Mouse (Mus musculus) gastrocnemius, postnatal 36 days (tissue): Measurements from ENCODE around the gene Slc29a1. TPM values are rescaled to one million over a fixed set of nuclear protein-coding genes. Genes with fewer than 3 reads are reported as not detected.

ENCODE experiments used
- DNase-seq, 2 experiments: peaks; one replicate each; pipeline ENCODE4 v3.0.0; 2022
- intact Hi-C: fragments of 180-260 bp; cut with DNase I; formaldehyde crosslinking; loops from one replicate; pipeline ENCODE4 v1.15.1; 2025
- total RNA-seq, 2 experiments: library from RNA; stranded (reverse); gene quantifications; 2 replicates each; pipeline ENCODE4 v1.2.3; 2021

Gene Slc29a1
- total RNA-seq, 2 experiments from 2014 or later, result 30.3 to 35.8 TPM

GRCm38 (mm10) chr17:45542705-45543104 is 56.7 kb downstream of the Slc29a1 start:
- intact Hi-C loops, result no loop called here
- no peak for DNase-seq

GRCm38 (mm10) chr17:45542129-45542528 is 57.3 kb downstream of the Slc29a1 start:
- intact Hi-C loops, result no loop called here
- no peak for DNase-seq

- intact Hi-C loops, result no loop called here
- no peak for DNase-seq
These were observed 59.7 kb downstream of the Slc29a1 start for GRCm38 (mm10) chr17:45539664-45540063.

- DNase-seq, result no peak
- intact Hi-C loops, result no loop called here
These were observed 61.0 kb downstream of the Slc29a1 start for GRCm38 (mm10) chr17:45538394-45538793.

GRCm38 (mm10) chr17:45536264-45536663 is 63.1 kb downstream of the Slc29a1 start:
- intact Hi-C loops, result no loop called here
- no peak for DNase-seq

Other genes starting within 250 kb of the Slc29a1 start
- 10 to 100 TPM; 31.4 to 35.0 TPM for gene Cdc5l, start 165.9 kb downstream of the Slc29a1 start, total RNA-seq
- gene Spats1, start 124.2 kb downstream of the Slc29a1 start, total RNA-seq, result not detected
- gene Aars2, start 92.8 kb downstream of the Slc29a1 start, total RNA-seq, result 10 to 100 TPM; 13.7 to 14.9 TPM
- not detected for gene Tcte1, start 76.2 kb downstream of the Slc29a1 start, total RNA-seq
- gene Tmem151b, start 49.9 kb downstream of the Slc29a1 start, total RNA-seq, result under 1 TPM in 1 of 2 experiments, not detected in 1; 0.13 TPM
- under 1 TPM; 0.64 to 0.79 TPM for gene Nfkbie, start 43.9 kb downstream of the Slc29a1 start, total RNA-seq
- gene Slc35b2, start 35.7 kb downstream of the Slc29a1 start, total RNA-seq, result 10 to 100 TPM; 17.3 to 21.4 TPM
- 100 to 1,000 TPM; 866 to 924 TPM for gene Hsp90ab1, start 26.3 kb downstream of the Slc29a1 start, total RNA-seq
- 1 to 10 TPM in 1 of 2 experiments, under 1 TPM in 1; 0.33 to 1.2 TPM for gene Mymx, start 2.5 kb upstream of the Slc29a1 start, total RNA-seq
- under 1 TPM; 0.10 to 0.27 TPM for gene Capn11, start 59.7 kb upstream of the Slc29a1 start, total RNA-seq
- 100 to 1,000 TPM; 103 to 107 TPM for gene Mrpl14, start 86.7 kb upstream of the Slc29a1 start, total RNA-seq
- 10 to 100 TPM; 67.8 to 70.0 TPM for gene Tmem63b, start 87.3 kb upstream of the Slc29a1 start, total RNA-seq
- gene 1600014C23Rik, start 134.2 kb upstream of the Slc29a1 start, total RNA-seq, result not detected